Comparison of ENCODE assay signal across 19 mouse cellular contexts in the genomic region with DNA sequence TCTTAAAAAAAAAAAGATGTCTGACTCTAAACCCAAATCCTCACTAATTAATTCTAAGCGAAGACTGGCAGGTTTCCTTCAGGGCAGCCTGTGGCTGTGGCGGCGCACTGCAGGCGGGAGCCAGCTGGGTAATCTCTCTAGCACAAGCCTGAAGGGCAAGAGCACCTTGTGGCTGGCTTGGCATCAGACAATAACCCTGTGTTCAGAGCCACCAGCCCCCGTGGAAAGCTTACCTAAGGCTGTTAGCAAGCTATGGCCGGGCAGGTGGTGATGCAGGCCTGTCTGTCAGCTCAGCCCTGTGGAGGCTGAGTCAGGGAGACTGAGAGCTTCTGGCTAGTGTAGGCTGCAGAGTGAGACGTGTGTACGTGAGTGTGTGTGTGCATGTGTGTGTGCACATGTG. TPM values are rescaled to one million over a fixed set of nuclear protein-coding genes. Genes with fewer than 3 reads are reported as not detected.
A peak's percentile ranks its signal among the peaks of the same experiment; 100 is the strongest.
DNase-seq lines count a peak whose midpoint lies in the region; ATAC-seq and TF ChIP-seq lines count a peak whose summit lies in the region.
"Had no signal": no experiment of that assay in that cellular context is flagged by ENCODE, and none has a peak within 500 bp of the region (broad histone marks: within the 10 kb centered on the region; RNA-seq: fewer than 3 reads in every experiment).

No protein-coding gene starts in this region.

- TF ChIP-seq POLR2A in brain, embryonic 14.5 days (IDR thresholded peaks at IDR 0.05; ENCODE audit: borderline replicate concordance, extremely low read depth, insufficient read depth, insufficient read length, poor library complexity, severe bottlenecking): no peak

- no peak for TF ChIP-seq CTCF in brain, embryonic 14.5 days (IDR thresholded peaks at IDR 0.05; ENCODE audit: borderline replicate concordance, extremely low read depth, insufficient read depth, insufficient read length)

- H3K9me3 ChIP-seq in hindbrain, embryonic 16.5 days (ENCODE audit: control insufficient read depth, low read length): no peaks in the 10 kb centered on the region; the same call in 1 of the 2 replicates
- H3K9me3 ChIP-seq in hindbrain, embryonic 11.5 days (ENCODE audit: control insufficient read depth, low read length): no peaks in the 10 kb centered on the region
- H3K9me3 ChIP-seq in midbrain, embryonic 15.5 days: no peaks in the 10 kb centered on the region
- H3K9me3 ChIP-seq: forebrain, embryonic 15.5 days; lung, embryonic 15.5 days had no signal

- peaks cover 3% of the 10 kb centered on the region; the same call in 1 of the 2 replicates for H3K36me3 ChIP-seq in hindbrain, embryonic 16.5 days (ENCODE audit: control insufficient read depth, insufficient read depth, low read length)
- no peaks in the 10 kb centered on the region for H3K36me3 ChIP-seq in hindbrain, embryonic 11.5 days (ENCODE audit: control insufficient read depth, insufficient read depth, low read length)
- H3K36me3 ChIP-seq in midbrain, embryonic 15.5 days (replicated peaks): peaks cover 12% of the 10 kb centered on the region; the same call in 1 of the 2 replicates

- WGBS in hindbrain, embryonic 16.5 days: 66% methylated on average over 8 of the region's 8 CpGs
- 83% methylated on average over 8 of the region's 8 CpGs for WGBS in hindbrain, embryonic 11.5 days
- 59% methylated on average over 8 of the region's 8 CpGs for WGBS in midbrain, embryonic 15.5 days

- DNase-seq in hindbrain, embryonic 11.5 days (ENCODE audit: low spot score): no peak
- peak; percentile 44 for DNase-seq in brain, embryonic 14.5 days (ENCODE audit: low read depth)
- DNase-seq in cerebellum, postnatal 10 days: peak; percentile 56 to 68
- no peak for DNase-seq in gastrocnemius, postnatal 14 days
- no peak for DNase-seq in embryo, embryonic 10.5 days (ENCODE audit: low spot score)
- DNase-seq: adrenal gland, postnatal 36 days; heart, postnatal 36 days; liver, embryonic 13.5 days; right cerebral cortex, adult 18-20 months; thymus, adult 18-20 months had no signal

- H3K27ac ChIP-seq in hindbrain, embryonic 16.5 days (ENCODE audit: low read depth, low read length): peak overlapping the region; percentile 32; the same call in 1 of the 2 replicates
- H3K27ac ChIP-seq in hindbrain, embryonic 11.5 days (ENCODE audit: low read depth, low read length): no peak overlapping the region
- H3K27ac ChIP-seq in midbrain, embryonic 15.5 days: 0 out of 2 replicates have a peak overlapping the region, but pooled peaks have one; percentile 55
- H3K27ac ChIP-seq: forebrain, embryonic 15.5 days; kidney, postnatal 0 days; limb, embryonic 12.5 days; liver, embryonic 13.5 days; lung, embryonic 15.5 days; macrophage had no signal

- intact Hi-C loops in gastrocnemius, postnatal 14 days (cut with DNase I; ENCODE audit: low total_unique reads): no loop called here

- peaks cover 5% of the 10 kb centered on the region for H3K4me1 ChIP-seq in hindbrain, embryonic 16.5 days (ENCODE audit: control insufficient read depth, insufficient read depth, low read depth, low read length)
- H3K4me1 ChIP-seq in hindbrain, embryonic 11.5 days (replicated peaks; ENCODE audit: control insufficient read depth, insufficient read depth, low read length): 0 out of 2 replicates have a peak, but pooled peaks cover 4% of the 10 kb centered on the region
- H3K4me1 ChIP-seq in midbrain, embryonic 15.5 days: peaks cover 6% of the 10 kb centered on the region
- H3K4me1 ChIP-seq: heart, embryonic 12.5 days had no signal

- no peaks in the 10 kb centered on the region for H3K27me3 ChIP-seq in hindbrain, embryonic 16.5 days (replicated peaks; ENCODE audit: control insufficient read depth, insufficient read depth, low read length)
- H3K27me3 ChIP-seq in hindbrain, embryonic 11.5 days (ENCODE audit: control insufficient read depth, insufficient read depth, low read length): no peaks in the 10 kb centered on the region
- no peaks in the 10 kb centered on the region for H3K27me3 ChIP-seq in midbrain, embryonic 15.5 days (replicated peaks)
- H3K27me3 ChIP-seq: forebrain, embryonic 15.5 days; heart, embryonic 12.5 days; limb, embryonic 12.5 days; liver, embryonic 13.5 days; lung, embryonic 15.5 days; Patski had no signal

- H3K4me2 ChIP-seq in hindbrain, embryonic 16.5 days (ENCODE audit: low read length): no peak overlapping the region
- H3K4me2 ChIP-seq in hindbrain, embryonic 11.5 days (replicated peaks; ENCODE audit: low read depth, low read length): no peak overlapping the region
- H3K4me2 ChIP-seq in midbrain, embryonic 15.5 days: no peak overlapping the region
- H3K4me2 ChIP-seq: forebrain, embryonic 15.5 days; heart, embryonic 12.5 days; limb, embryonic 12.5 days; liver, embryonic 13.5 days; lung, embryonic 15.5 days had no signal

- H3K4me3 ChIP-seq in hindbrain, embryonic 16.5 days (ENCODE audit: low read length): no peak overlapping the region
- H3K4me3 ChIP-seq in hindbrain, embryonic 11.5 days (ENCODE audit: low read depth, low read length): no peak overlapping the region
- H3K4me3 ChIP-seq in midbrain, embryonic 15.5 days: no peak overlapping the region
- H3K4me3 ChIP-seq: forebrain, embryonic 15.5 days; heart, embryonic 12.5 days; limb, embryonic 12.5 days; liver, embryonic 13.5 days; lung, embryonic 15.5 days had no signal

- ATAC-seq in hindbrain, embryonic 16.5 days: no peak
- no peak for ATAC-seq in hindbrain, embryonic 11.5 days (ENCODE audit: low FRiP score)
- no peak for ATAC-seq in midbrain, embryonic 15.5 days (replicated peaks)
- ATAC-seq: forebrain, embryonic 15.5 days; Patski had no signal

- no peak overlapping the region for H3K9ac ChIP-seq in hindbrain, embryonic 16.5 days (ENCODE audit: low read depth, low read length)
- no peak overlapping the region for H3K9ac ChIP-seq in hindbrain, embryonic 11.5 days (ENCODE audit: low read depth, low read length)
- no peak overlapping the region for H3K9ac ChIP-seq in midbrain, embryonic 15.5 days
- H3K9ac ChIP-seq: forebrain, embryonic 15.5 days; heart, embryonic 12.5 days; limb, embryonic 12.5 days; liver, embryonic 13.5 days; lung, embryonic 15.5 days had no signal

RNA-seq across cellular contexts. Expression of a gene that starts 5.3 kb away (rescaled TPM):
- 50.1 and 51.0 TPM in 2 replicates for polyA plus RNA-seq in hindbrain, embryonic 16.5 days (2015; fragmentation: Nextera tagmentation; extraction: Ambion mirVana)
- polyA plus RNA-seq in hindbrain, embryonic 11.5 days (2014; fragmentation: Nextera tagmentation; extraction: Ambion mirVana): 8.2 and 8.3 TPM in 2 replicates
- 52.2 and 58.5 TPM in 2 replicates for polyA plus RNA-seq in brain, embryonic 14.5 days (2012; rRNA removed)
- polyA plus RNA-seq in midbrain, embryonic 15.5 days (2015; fragmentation: Nextera tagmentation; extraction: Ambion mirVana): 52.0 and 53.2 TPM in 2 replicates
- total RNA-seq in gastrocnemius, postnatal 14 days (2021): 1 to 10 TPM; 2.7 to 3.2 TPM

RNA-seq across cellular contexts. Expression of a gene that starts 29.3 kb away (rescaled TPM):
- polyA plus RNA-seq in hindbrain, embryonic 16.5 days (2015; fragmentation: Nextera tagmentation; extraction: Ambion mirVana): 20.4 and 22.7 TPM in 2 replicates
- polyA plus RNA-seq in hindbrain, embryonic 11.5 days (2014; fragmentation: Nextera tagmentation; extraction: Ambion mirVana): 18.8 and 20.3 TPM in 2 replicates
- 17.5 and 21.8 TPM in 2 replicates for polyA plus RNA-seq in brain, embryonic 14.5 days (2012; rRNA removed)
- 22.3 and 22.8 TPM in 2 replicates for polyA plus RNA-seq in midbrain, embryonic 15.5 days (2015; fragmentation: Nextera tagmentation; extraction: Ambion mirVana)
- 1 to 10 TPM; 4.4 to 5.1 TPM for total RNA-seq in gastrocnemius, postnatal 14 days (2021)

RNA-seq across cellular contexts. Expression of a gene that starts 29.4 kb away (rescaled TPM):
- polyA plus RNA-seq in hindbrain, embryonic 16.5 days (2015; fragmentation: Nextera tagmentation; extraction: Ambion mirVana): 25.2 and 26.3 TPM in 2 replicates
- 34.7 and 37.5 TPM in 2 replicates for polyA plus RNA-seq in hindbrain, embryonic 11.5 days (2014; fragmentation: Nextera tagmentation; extraction: Ambion mirVana)
- polyA plus RNA-seq in brain, embryonic 14.5 days (2012; rRNA removed): 45.7 and 69.0 TPM in 2 replicates
- polyA plus RNA-seq in midbrain, embryonic 15.5 days (2015; fragmentation: Nextera tagmentation; extraction: Ambion mirVana): 28.6 and 30.7 TPM in 2 replicates
- total RNA-seq in gastrocnemius, postnatal 14 days (2021): 1 to 10 TPM; 4.0 to 4.3 TPM

RNA-seq across cellular contexts. Expression of a gene that starts 33.5 kb away (rescaled TPM):
- polyA plus RNA-seq in hindbrain, embryonic 16.5 days (2015; fragmentation: Nextera tagmentation; extraction: Ambion mirVana): 63.1 and 67.2 TPM in 2 replicates
- polyA plus RNA-seq in hindbrain, embryonic 11.5 days (2014; fragmentation: Nextera tagmentation; extraction: Ambion mirVana): 86.1 and 87.6 TPM in 2 replicates
- 36.3 and 37.2 TPM in 2 replicates for polyA plus RNA-seq in brain, embryonic 14.5 days (2012; rRNA removed)
- polyA plus RNA-seq in midbrain, embryonic 15.5 days (2015; fragmentation: Nextera tagmentation; extraction: Ambion mirVana): 54.8 and 55.6 TPM in 2 replicates
- 10 to 100 TPM; 24.2 to 25.1 TPM for total RNA-seq in gastrocnemius, postnatal 14 days (2021)

RNA-seq across cellular contexts. Expression of a gene that starts 48.8 kb away (rescaled TPM):
- 198 and 210 TPM in 2 replicates for polyA plus RNA-seq in hindbrain, embryonic 16.5 days (2015; fragmentation: Nextera tagmentation; extraction: Ambion mirVana)
- polyA plus RNA-seq in hindbrain, embryonic 11.5 days (2014; fragmentation: Nextera tagmentation; extraction: Ambion mirVana): 238 and 247 TPM in 2 replicates
- polyA plus RNA-seq in brain, embryonic 14.5 days (2012; rRNA removed): 144 and 199 TPM in 2 replicates
- polyA plus RNA-seq in midbrain, embryonic 15.5 days (2015; fragmentation: Nextera tagmentation; extraction: Ambion mirVana): 196 and 200 TPM in 2 replicates
- total RNA-seq in gastrocnemius, postnatal 14 days (2021): 10 to 100 TPM; 52.9 to 66.0 TPM

Comparison
In these comparisons a context has a peak if more than half of its experiments do, and no peak if none do; other contexts are left out.
1. DNase-seq: peak in brain, embryonic 14.5 days (single experiment) and cerebellum, postnatal 10 days (2 of 2); none in hindbrain, embryonic 11.5 days (single experiment), gastrocnemius, postnatal 14 days (single experiment) and embryo, embryonic 10.5 days (single experiment).